Mouse (Mus musculus) gastrocnemius, postnatal 36 days (tissue): Measurements from ENCODE around the gene Aup1. TPM values are rescaled to one million over a fixed set of nuclear protein-coding genes. Genes with fewer than 3 reads are reported as not detected.

ENCODE experiments used
- DNase-seq, 2 experiments: peaks; one replicate each; pipeline ENCODE4 v3.0.0; 2022
- intact Hi-C: fragments of 180-260 bp; cut with DNase I; formaldehyde crosslinking; loops from one replicate; pipeline ENCODE4 v1.15.1; 2025
- long read RNA-seq, 2 experiments: library from polyadenylated mRNA; stranded (forward); transcript quantifications; one replicate each; pipeline ENCODE4 v2.0.0; 2021
- total RNA-seq, 2 experiments: library from RNA; stranded (reverse); gene quantifications; 2 replicates each; pipeline ENCODE4 v1.2.3; 2021

The Aup1 gene
- 10 to 100 TPM; 82.8 to 88.8 TPM for total RNA-seq
- long read RNA-seq, experiment 1, transcript Aup1-205 (3 exons, 545 nt): minor isoform, 11 of 70 reads
- long read RNA-seq, experiment 1, transcript Aup1-201 (12 exons, 1,769 nt): major isoform, 41 of 70 reads
- long read RNA-seq, experiment 1, partial matches to known transcripts: 5 of 70 reads
- long read RNA-seq, experiment 1, other reads (novel, unspliced or antisense): 5 of 70 reads
- long read RNA-seq, experiment 2, transcript Aup1-208 (11 exons, 1,265 nt): minor isoform, 6 of 95 reads
- long read RNA-seq, experiment 2, transcript Aup1-201 (12 exons, 1,769 nt): major isoform, 61 of 95 reads
- long read RNA-seq, experiment 2, transcript Aup1-205 (3 exons, 545 nt): minor isoform, 8 of 95 reads
- long read RNA-seq, experiment 2, partial matches to known transcripts: 12 of 95 reads
- long read RNA-seq, experiment 2, other reads (novel, unspliced or antisense): 5 of 95 reads

DNA sequence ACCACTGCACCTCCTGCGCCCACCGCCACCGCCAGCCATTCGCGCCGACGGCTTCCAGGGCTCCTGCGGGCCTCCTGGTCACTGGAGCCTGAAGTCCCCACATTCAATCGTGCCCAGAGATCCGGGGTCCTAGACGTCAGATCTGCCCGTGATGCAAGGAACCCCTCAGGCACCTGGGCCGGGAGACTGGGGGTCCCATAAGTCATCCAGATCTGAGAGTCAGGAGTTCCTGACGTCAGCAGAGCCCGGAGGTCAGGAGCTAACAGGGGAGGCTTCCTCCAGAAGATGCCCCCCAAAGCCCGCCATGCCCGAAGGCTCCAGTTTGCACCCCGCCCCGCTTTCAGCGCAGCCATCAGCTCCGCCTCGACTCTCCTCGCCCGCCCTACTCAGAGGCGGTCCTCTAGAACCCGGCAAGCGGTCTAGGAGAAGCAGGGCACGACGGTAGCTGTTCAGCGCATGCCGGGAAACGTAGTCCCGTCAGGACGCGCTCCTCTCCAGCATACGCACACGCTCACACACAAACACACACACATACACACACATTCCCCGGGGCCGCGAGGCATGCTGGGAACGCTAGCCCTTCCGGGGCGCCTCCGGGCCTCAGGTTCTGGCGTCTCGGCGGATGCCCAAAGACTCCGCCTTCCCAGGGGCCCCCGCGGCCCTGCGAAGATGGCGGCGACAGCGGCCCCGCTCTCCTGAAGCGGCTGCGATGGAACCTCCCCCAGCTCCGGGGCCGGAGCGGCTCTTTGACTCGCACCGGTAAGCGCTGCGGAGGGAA lies at the start of gene Aup1:
Gene Aup1, plus strand, starts transcription at position 448 of the 778 bp plus-strand sequence.
- intact Hi-C loops: loop anchor here (1.0 to 5.0 kb wide), 2 partner anchors 24 to 57 kb away; no protein-coding TSS in a partner anchor
- DNase-seq: peak; percentile 91 to 96

DNA sequence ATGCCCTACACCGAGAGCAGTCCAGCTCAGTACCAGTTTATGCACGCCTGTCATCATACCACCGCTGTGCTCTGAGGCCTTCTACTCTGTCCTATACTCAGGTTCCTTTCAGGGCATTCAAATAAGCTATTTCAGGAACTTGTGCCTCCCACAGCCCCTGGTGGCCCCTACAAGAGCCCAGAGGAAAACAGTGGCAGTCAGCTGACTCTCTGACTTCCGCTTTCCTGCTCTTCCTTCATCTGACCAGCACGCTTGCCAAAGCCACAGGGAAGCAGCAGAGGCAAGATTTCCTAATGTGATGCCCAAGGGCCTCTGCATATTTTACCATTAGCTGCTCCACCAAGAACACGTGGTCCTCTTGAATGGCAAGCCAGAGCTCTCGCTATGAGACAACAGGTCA lies 49.4 kb upstream of the Aup1 start:
- intact Hi-C loops: no loop called here
- DNase-seq: no peak

DNA sequence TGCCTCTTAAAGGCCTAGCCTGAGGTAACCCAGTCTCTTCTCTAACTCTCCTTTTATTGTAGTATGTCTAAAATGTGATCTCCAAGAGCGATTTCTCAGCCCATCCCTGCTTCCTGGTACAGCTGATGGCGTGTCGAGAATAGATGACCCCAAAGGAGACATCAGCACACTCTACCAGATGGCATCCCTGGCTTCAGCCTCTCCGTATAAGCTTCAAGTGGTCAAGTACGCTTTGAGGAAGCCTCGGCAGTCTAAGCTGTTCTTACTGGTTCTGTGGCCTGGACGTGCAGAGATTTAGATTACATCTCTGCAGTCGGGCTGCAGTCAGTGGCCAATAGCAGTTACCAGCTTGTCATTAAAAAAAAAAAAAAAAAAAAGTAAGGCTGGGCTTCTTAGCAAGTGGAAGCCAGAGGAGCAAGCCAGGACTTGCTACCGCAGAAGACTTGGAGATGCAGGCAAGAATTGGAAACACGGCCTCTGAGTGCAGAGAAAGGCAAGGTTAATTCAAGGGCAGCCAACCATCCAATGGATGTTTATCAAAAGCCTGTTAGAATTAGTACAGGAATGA lies 48.8 kb upstream of the Aup1 start:
- DNase-seq: no peak
- intact Hi-C loops: no loop called here

DNA sequence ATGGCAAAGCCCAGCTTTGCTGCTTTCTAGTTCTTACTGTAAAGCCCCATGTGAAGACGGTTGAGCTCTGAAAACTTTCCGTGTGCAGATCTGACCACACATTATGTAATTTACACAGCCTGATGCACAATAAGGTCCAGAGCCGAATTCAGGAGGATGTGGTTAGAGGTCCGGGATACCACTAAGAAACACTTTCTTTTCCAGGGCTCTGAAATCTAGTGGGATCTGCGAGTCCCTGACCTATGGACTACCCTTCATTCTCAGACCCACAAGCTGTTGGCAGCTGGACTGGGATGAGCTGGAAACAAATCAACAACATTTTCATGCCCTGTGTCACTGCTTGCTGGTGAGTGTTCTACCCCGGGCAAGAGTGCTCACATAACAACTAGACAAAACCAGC lies 48.2 kb upstream of the Aup1 start:
- intact Hi-C loops: no loop called here
- no peak for DNase-seq

DNA sequence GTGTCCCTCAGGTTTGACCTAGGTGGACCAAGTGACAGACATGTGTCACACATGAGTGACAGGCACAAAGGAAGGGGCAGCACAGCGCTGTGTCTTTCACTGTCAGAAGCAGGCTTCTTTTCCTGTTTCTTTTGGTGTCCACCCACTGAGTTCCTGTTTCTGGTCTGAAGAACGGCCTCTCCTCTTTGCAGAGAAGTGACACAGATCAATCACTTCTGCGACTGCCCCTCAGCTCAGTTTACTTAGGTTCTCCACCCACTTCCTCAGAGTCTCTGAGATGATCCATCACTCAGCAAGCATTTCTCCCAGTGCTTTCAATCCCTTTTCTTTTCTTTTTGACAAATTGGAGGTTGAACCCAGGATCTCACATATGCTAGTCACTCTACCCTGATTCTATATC lies 45.7 kb upstream of the Aup1 start:
- intact Hi-C loops: no loop called here
- no peak for DNase-seq

DNA sequence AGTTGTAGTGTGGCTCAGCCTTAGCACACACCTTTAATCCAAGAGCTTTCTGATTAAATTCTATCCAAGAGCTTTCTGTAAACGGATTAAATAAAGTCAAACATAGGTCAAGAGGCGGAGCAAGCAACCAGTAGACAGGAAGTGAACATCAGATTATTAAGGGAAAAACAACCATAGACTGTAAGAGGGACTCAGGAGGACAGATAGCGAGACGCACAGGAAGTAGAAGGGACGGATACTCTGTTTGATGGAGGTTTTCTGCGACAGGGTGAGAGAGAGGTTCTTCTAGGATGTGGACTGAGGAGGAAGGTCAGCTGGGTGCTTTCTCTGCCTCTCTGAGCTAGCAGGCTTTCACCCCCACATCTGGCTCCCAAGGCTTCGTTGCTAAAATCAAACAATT lies 44.3 kb upstream of the Aup1 start:
- no peak for DNase-seq
- intact Hi-C loops: no loop called here

DNA sequence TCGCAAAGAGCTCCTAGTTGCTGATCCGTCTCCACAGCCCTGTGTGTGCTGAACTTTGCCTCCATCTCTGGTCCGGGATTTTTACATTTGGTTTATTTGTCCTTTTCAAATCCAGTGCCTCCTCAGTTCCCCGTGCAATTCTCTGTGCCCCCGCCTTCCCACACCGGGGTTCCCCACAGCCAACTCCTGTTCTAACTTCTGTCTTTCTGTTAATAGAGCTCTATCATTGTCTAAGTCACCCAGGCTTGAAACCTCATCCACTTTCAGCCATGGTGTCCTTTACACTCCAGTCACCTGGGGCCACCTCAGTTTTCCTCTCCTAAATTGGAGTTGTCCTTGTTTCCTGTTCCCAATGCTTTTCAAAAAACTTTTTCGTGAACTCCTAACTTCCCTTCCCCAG lies 43.1 kb upstream of the Aup1 start:
- intact Hi-C loops: no loop called here
- DNase-seq: no peak

DNA sequence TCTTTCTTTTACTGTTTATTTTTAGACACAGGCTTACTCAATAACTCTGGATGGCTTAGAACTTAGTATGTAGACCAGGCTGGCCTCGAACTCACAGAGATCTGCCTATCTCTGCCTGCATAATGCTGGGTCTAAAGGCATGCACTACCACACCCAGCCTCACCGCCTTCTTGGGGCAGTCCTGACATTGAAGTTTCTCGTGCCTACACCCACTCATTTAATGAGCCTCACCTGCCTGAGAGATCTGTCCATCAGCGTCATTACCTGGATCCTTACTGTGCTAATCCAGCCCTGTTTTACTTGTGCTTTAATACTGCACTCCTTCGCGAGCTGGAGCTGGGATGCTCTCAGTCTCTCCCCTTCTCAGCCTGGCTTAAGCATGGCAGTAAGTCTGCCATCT lies 42.6 kb upstream of the Aup1 start:
- intact Hi-C loops: no loop called here
- no peak for DNase-seq

DNA sequence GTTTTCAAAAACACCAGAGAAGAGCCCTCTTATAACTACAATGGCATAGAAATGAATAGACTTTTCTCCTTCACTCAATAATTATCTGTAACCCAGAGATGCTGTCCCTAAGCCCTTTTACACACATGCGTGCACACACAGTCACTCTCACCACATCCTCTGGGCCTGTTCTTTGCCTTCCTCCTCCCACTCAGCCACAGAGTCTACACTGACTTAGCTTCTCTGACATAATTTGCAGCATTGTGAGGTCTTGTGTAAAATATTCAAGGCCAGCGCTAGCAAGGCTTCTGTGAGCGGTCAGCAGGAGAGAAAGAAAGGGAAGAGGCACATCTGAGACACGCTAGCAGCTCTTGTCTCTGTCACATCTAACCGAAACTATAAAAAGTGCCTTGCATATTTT lies 40.9 kb upstream of the Aup1 start:
- DNase-seq: no peak
- intact Hi-C loops: no loop called here

DNA sequence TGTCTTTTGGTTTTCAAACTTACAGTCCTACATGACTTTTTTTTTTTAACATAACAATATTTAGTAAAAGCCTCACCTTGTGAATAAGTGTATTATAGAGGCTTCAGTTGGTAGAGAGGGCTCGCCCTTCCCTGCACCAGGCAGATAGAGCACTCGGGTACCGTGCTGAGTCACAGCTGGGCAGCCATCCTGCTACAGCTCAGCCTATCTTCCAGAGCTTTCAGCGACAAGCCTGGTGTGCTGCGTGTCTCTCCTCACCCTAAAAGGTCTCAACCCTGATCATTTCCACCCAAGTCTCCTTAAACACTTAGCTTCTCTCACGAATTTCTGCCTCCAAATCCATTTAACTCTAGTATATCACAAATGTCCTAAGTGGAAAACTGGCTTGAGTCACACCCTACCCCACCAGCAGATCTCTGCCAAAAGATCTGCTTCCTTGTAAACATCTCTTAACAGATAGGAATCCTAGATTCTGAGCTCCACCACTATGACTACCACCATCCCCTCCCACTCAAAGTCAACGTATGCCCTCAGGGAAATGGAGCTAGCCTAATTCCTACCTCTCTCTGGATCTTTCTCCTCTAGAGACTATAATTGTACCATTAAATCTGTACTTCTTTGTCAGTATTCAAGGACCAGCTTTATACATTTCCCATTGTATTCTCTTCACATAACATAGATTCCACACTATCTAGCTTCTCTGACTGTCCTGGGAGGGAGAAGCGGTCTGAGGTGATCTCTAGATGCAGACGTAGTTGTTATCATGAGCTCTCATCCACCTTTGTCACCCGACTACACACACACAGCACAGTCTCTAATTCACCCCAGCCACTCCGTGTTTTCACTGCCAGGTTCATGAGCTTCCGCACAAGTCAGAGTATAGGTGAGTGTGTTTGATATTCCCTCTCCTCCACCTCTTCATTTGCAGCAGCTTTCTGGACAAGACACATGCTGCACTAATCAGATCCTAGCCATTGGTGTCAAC lies 39.5 kb upstream of the Aup1 start:
- intact Hi-C loops: no loop called here
- DNase-seq: no peak

DNA sequence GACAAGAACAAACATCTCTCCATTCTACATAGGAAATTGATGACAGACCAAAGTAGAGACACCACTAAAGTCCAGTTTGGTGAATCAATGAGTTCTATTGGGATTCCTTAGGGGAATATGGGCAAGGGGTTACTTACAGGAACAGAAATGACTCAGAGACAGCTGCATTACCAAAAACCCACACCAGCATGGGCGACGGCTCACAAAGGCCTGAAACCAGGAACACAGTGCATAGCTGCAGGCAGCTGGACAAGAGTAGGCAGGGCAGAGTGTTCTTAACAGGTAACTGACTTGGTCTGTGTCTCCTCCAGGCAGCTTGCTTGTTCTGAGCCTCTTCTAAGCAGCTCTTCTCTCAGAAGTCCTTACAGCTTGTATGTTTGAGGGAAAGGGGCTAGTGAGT lies 38.6 kb upstream of the Aup1 start:
- DNase-seq: no peak
- intact Hi-C loops: no loop called here

DNA sequence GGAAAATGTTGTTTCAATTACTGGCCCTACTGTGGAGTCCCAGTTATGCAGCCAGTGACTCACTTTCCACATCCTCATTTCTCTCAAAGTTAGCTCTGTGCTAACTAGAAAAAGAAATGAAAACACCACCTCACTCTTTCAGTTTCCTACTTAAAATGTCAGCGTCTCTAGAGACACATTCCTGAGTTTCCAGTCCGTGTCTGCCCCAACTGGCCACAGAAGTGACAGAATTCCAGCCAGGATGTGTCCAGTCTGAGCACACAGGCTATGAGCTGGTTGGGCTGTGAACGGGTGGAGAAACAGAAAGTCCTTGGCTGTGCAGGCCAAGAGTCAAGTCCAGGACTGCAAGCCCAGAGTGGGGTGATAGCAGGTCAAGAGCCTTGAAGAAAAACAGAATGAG lies 37.1 kb upstream of the Aup1 start:
- peak in 1 of 2 experiments; percentile 60 for DNase-seq
- intact Hi-C loops: no loop called here

DNA sequence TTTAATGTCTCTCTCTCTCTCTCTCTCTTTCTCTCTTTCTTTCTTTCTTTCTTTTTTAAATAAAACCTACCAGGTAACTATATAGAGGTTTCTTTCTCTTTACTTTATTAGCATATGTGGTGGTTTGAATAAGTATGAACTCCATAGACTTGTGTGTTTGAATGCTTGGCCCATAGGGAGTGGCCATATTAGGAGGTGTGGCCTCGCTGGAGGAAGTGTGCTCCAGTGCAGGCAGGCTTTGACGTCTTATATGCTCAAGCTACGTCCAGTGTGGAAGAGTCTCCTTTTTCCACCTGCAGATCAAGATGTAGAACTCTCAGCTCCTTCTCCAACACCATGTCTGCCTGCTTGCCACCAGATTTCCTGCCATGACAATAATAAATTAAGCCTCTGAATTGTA lies 35.3 kb upstream of the Aup1 start:
- no peak for DNase-seq
- intact Hi-C loops: no loop called here

DNA sequence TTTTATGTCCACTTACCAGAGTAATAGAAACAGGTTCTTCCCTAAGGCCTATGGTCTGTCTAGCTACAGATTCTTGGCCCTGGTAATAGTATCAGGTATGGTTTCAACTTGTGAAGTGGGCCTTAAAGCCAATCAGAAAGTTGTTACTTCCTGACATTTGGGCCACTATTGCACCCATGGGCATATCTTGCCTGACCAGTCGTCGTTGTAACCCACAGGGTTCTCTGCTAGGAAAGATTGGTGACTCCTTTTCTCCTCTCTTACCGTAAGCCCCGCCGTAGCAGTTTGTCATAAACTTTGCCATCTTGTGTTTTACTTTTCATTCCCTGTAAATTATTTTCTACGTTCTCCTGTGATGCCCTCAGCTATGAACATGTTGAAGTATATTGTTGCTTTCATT lies 34.2 kb upstream of the Aup1 start:
- intact Hi-C loops: no loop called here
- no peak for DNase-seq

DNA sequence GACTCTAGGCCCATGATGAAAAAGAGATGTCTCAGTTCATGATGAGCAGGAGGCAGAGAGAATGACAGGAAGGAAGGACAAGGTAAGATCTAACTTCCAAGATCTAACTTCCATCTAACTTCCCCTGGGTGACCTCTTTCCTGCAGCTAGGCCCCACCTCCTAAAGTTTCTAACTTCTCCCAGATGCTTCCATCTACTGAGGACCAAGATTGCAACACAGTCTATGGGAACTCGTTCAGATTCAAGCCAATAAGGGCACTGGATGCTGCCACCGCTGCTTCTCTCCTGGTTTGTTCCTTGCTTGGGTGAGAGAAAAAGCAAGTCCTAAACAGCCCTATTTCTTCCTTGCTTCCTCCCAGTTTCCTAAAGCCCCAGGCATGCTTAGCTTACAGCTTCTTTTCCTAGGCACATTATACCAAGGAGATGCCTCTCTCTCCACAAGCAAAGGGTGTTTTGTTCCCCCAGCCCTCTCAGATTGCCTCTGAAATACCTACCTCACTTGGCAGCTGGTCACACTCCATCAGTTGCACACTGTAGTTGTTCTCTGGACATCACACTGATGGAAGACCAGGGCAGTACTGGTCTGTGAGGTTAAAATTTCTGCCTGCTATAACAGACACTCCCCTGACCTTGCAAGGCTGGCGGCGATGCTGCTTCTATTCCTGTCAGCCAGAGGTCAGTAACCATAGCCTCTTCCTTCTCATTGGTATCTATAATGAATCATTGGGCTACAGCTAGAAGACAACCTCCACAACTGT lies 33.3 kb upstream of the Aup1 start:
- no peak for DNase-seq
- intact Hi-C loops: no loop called here

DNA sequence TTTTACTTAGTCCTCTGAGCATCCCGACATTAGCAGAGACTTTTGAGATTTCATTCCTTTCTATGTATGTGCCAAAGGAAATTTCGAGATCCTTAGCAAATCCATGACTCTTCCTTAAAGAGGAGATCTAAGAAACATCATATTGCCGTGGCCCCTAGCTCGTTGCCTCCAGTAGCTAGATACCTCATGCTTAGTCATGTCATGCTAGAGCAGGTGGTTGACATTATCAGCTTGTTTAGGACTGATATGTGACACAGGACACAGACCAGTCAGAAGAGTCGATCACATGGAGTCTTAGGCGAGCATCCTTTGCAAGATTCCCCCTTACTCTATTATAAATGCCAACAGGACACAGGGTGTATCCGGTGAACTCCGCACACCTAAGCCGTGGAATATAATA lies 31.3 kb upstream of the Aup1 start:
- no peak for DNase-seq
- intact Hi-C loops: no loop called here

DNA sequence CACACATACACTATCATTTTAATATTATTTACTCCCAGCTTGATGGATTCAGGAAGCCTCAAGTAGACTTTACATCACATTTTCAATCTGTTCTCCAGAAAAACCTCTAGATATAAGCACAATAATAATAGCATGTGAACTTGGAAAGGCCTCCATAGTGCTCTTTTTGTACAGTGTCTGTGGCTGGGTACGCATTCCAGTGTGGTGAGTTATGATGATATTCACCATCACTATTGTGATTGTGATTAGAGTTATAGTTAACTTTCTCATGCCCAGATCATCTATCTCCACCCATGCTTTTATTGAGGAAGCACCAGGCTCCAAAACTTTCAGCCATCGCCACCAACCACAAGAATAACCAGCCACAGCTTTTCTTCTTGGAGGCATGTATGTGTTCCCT lies 30.5 kb upstream of the Aup1 start:
- intact Hi-C loops: no loop called here
- DNase-seq: no peak

DNA sequence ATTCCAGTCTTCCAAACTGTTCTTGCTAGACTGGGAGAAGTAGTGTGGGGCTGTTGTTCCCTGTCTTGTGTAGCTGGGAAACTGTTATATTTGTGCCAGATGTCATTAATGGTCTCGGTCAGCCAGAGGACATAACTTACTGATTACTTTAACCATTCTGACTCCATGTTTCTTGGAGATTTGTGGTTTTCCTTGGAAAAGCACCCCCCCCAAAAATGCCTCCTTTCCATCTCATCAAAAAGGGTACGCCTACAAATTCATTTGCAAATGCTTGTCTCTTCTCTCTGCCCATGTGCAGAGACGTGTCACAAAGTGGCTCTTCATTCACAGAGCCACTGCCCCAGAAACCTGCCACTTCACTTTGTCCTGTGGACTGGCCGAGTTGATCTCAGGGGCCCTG lies 29.9 kb upstream of the Aup1 start:
- intact Hi-C loops: no loop called here
- DNase-seq: no peak

DNA sequence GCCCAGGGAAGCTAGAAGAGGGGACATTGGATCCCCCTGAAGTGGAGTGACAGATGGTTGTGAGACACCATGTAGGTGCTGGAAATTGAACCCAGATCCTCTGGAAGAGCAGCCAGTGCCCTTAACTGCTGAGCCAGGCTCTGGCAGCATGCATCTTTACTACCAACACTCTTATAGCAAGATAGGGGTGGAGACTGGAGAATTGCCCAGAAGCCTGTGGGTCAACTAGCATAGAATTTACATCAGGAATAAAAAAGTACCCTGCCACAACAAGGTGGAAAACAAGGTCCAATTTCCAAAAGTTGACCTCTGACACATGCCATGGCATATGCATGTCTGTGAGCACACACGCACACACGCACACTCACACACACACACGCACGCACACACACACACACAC lies 29.1 kb upstream of the Aup1 start:
- intact Hi-C loops: no loop called here
- no peak for DNase-seq

DNA sequence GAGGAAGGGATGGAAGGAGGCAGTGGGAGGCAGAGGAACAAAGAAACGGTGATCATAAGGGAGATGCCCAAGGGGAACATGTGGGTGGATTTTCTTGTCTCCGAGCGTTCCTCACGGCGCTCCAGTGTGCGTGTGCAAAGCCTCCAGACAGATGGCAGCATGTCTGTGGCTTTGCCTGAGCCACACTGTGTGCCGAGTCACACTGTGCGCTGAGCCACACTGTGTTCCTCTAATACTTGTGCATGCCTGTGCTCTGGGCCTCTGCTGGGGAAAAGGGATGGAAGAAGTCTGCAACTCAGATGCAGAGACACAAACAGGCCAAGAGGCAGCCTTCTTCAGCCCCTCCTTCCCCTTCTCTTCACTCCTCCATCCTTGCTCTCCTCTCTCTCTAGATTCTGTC lies 27.0 kb upstream of the Aup1 start:
- no peak for DNase-seq
- intact Hi-C loops: no loop called here
